Mouse (Mus musculus) testis, adult 2 months (tissue): Measurements from ENCODE around the gene E2f3.

ENCODE experiments used
- CTCF ChIP-seq: fragments of 200-500 bp; IDR thresholded peaks from 2 replicates; pipeline ENCODE4 v1.5.1; 2012; ENCODE audit warnings: low read depth, mild to moderate bottlenecking, inconsistent platforms, low read length, moderate library complexity; ENCODE audit not compliant: control insufficient read depth, insufficient read depth, insufficient replicate concordance
- POLR2A ChIP-seq: fragments of 200-500 bp; IDR thresholded peaks from 2 replicates; pipeline ENCODE4 v1.6.1; 2012; ENCODE audit warnings: low read depth, mild to moderate bottlenecking, inconsistent platforms, low read length, moderate library complexity; ENCODE audit not compliant: control insufficient read depth

GRCm38 (mm10) chr13:29911141-29911540 is 74.7 kb downstream of the E2f3 start:
- TF ChIP-seq CTCF, result no peak
- no peak for TF ChIP-seq POLR2A
